22 mouse cellular contexts compared by ENCODE assay signal in genomic region chr7:80490351-80490750, GRCm38 (mm10). TPM values are rescaled to one million over a fixed set of nuclear protein-coding genes. Genes with fewer than 3 reads are reported as not detected.
A peak's percentile ranks its signal among the peaks of the same experiment; 100 is the strongest.
DNase-seq lines count a peak whose midpoint lies in the region; ATAC-seq and TF ChIP-seq lines count a peak whose summit lies in the region.
"Had no signal": no experiment of that assay in that cellular context is flagged by ENCODE, and none has a peak within 500 bp of the region (broad histone marks: within the 10 kb centered on the region; RNA-seq: fewer than 3 reads in every experiment).

No protein-coding gene starts in this region.

- ATAC-seq in liver, embryonic 13.5 days (ENCODE audit: low read depth), result no peak
- no peak for ATAC-seq in liver, postnatal 0 days
- ATAC-seq in midbrain, embryonic 11.5 days (ENCODE audit: low FRiP score), result no peak
- ATAC-seq in midbrain, embryonic 14.5 days (ENCODE audit: low FRiP score, low TSS enrichment), result no peak
- ATAC-seq: activated CD4-positive, CD25-positive, alpha-beta regulatory T cell, adult 4 months; forebrain, embryonic 13.5 days; forebrain, embryonic 15.5 days; forebrain, postnatal 0 days; Patski had no signal

- H3K4me3 ChIP-seq in liver, embryonic 13.5 days (replicated peaks), result no peak overlapping the region
- no peak overlapping the region for H3K4me3 ChIP-seq in liver, postnatal 0 days (ENCODE audit: low read depth, low read length)
- H3K4me3 ChIP-seq in midbrain, embryonic 11.5 days (ENCODE audit: low read depth, low read length), result no peak overlapping the region
- no peak overlapping the region for H3K4me3 ChIP-seq in midbrain, embryonic 14.5 days (replicated peaks; ENCODE audit: low read depth, low read length)
- H3K4me3 ChIP-seq: embryonic facial prominence, embryonic 13.5 days; forebrain, embryonic 13.5 days; forebrain, embryonic 15.5 days had no signal

- H3K9ac ChIP-seq in liver, embryonic 13.5 days, result no peak overlapping the region
- no peak overlapping the region for H3K9ac ChIP-seq in liver, postnatal 0 days (replicated peaks)
- H3K9ac ChIP-seq in midbrain, embryonic 11.5 days (ENCODE audit: low read length), result no peak overlapping the region
- no peak overlapping the region for H3K9ac ChIP-seq in midbrain, embryonic 14.5 days (replicated peaks; ENCODE audit: low read length)
- H3K9ac ChIP-seq: embryonic facial prominence, embryonic 13.5 days; forebrain, embryonic 13.5 days; forebrain, embryonic 15.5 days; forebrain, postnatal 0 days had no signal

- no peak for TF ChIP-seq CTCF in liver, postnatal 0 days (IDR thresholded peaks at IDR 0.05; ENCODE audit: low read depth)

- TF ChIP-seq EP300 in liver, postnatal 0 days (IDR thresholded peaks at IDR 0.05; ENCODE audit: low read depth), result no peak

- H3K27ac ChIP-seq in liver, embryonic 13.5 days, result peak overlapping the region; percentile 60
- no peak overlapping the region for H3K27ac ChIP-seq in liver, postnatal 0 days (ENCODE audit: low read depth)
- H3K27ac ChIP-seq in midbrain, embryonic 11.5 days (ENCODE audit: low read depth, low read length), result no peak overlapping the region
- H3K27ac ChIP-seq in midbrain, embryonic 14.5 days (replicated peaks; ENCODE audit: low read depth, low read length), result no peak overlapping the region
- H3K27ac ChIP-seq: embryonic facial prominence, embryonic 13.5 days; forebrain, embryonic 13.5 days; forebrain, embryonic 15.5 days had no signal

- no peaks in the 10 kb centered on the region for H3K9me3 ChIP-seq in liver, embryonic 13.5 days (replicated peaks)
- no peaks in the 10 kb centered on the region for H3K9me3 ChIP-seq in liver, postnatal 0 days (ENCODE audit: low read length)
- no peaks in the 10 kb centered on the region for H3K9me3 ChIP-seq in midbrain, embryonic 11.5 days (ENCODE audit: control insufficient read depth, low read length)
- no peaks in the 10 kb centered on the region for H3K9me3 ChIP-seq in midbrain, embryonic 14.5 days (ENCODE audit: control insufficient read depth, low read length)
- H3K9me3 ChIP-seq: embryonic facial prominence, embryonic 13.5 days; forebrain, embryonic 13.5 days; forebrain, embryonic 15.5 days; G1E had no signal

- DNase-seq in heart, adult 11 months, result peak; percentile 55
- no peak for DNase-seq in heart, adult 8-10 months (ENCODE audit: low spot score)
- no peak for DNase-seq in liver, embryonic 13.5 days
- DNase-seq in liver, postnatal 0 days, result no peak
- peak; percentile 61 for DNase-seq in midbrain, embryonic 11.5 days (ENCODE audit: low spot score, missing footprints)
- DNase-seq in midbrain, embryonic 14.5 days, result no peak
- no peak for DNase-seq in ovary, adult 18-20 months (ENCODE audit: low spot score)
- DNase-seq: adrenal gland, adult 8-10 months; adrenal gland, postnatal 14 days; adrenal gland, postnatal 36 days; cerebellum, adult 11-12 months; cerebellum, adult 2 months; cerebellum, adult 9-10 months; cerebellum, postnatal 10 days; cerebellum, postnatal 25 days; forebrain, postnatal 0 days had no signal

- H3K27me3 ChIP-seq in liver, embryonic 13.5 days, result no peaks in the 10 kb centered on the region
- H3K27me3 ChIP-seq in liver, postnatal 0 days (ENCODE audit: insufficient read depth, low read length), result no peaks in the 10 kb centered on the region
- no peaks in the 10 kb centered on the region for H3K27me3 ChIP-seq in midbrain, embryonic 11.5 days (ENCODE audit: control insufficient read depth, insufficient read depth, low read length)
- no peaks in the 10 kb centered on the region for H3K27me3 ChIP-seq in midbrain, embryonic 14.5 days (ENCODE audit: control insufficient read depth, insufficient read depth, low read length)
- H3K27me3 ChIP-seq: embryonic facial prominence, embryonic 13.5 days; forebrain, embryonic 13.5 days; forebrain, embryonic 15.5 days; Patski had no signal

- peaks cover 67% of the 10 kb centered on the region for H3K36me3 ChIP-seq in liver, embryonic 13.5 days
- peaks cover 40% of the 10 kb centered on the region for H3K36me3 ChIP-seq in liver, postnatal 0 days (replicated peaks; ENCODE audit: insufficient read depth, low read length)
- H3K36me3 ChIP-seq in midbrain, embryonic 11.5 days (ENCODE audit: control insufficient read depth, insufficient read depth, low read length), result 0 out of 2 replicates have a peak, but pooled peaks cover 2% of the 10 kb centered on the region
- H3K36me3 ChIP-seq in midbrain, embryonic 14.5 days (ENCODE audit: control insufficient read depth, insufficient read depth, low read length), result peaks cover 20% of the 10 kb centered on the region

- 93% methylated on average over 2 of the region's 2 CpGs for WGBS in liver, embryonic 13.5 days (ENCODE audit: insufficient replicate concordance)
- WGBS in liver, postnatal 0 days (ENCODE audit: insufficient replicate concordance), result 94% methylated on average over 2 of the region's 2 CpGs
- WGBS in midbrain, embryonic 11.5 days, result 99% methylated on average over 2 of the region's 2 CpGs
- 94% methylated on average over 2 of the region's 2 CpGs for WGBS in midbrain, embryonic 14.5 days

- peaks cover 32% of the 10 kb centered on the region for H3K4me1 ChIP-seq in liver, embryonic 13.5 days (replicated peaks)
- peaks cover 5% of the 10 kb centered on the region; the same call in 1 of the 2 replicates for H3K4me1 ChIP-seq in liver, postnatal 0 days (ENCODE audit: insufficient read depth)
- no peaks in the 10 kb centered on the region for H3K4me1 ChIP-seq in midbrain, embryonic 11.5 days (ENCODE audit: control insufficient read depth, insufficient read depth, low read length)
- no peaks in the 10 kb centered on the region for H3K4me1 ChIP-seq in midbrain, embryonic 14.5 days (ENCODE audit: control insufficient read depth, insufficient read depth, low read length)
- H3K4me1 ChIP-seq: embryonic facial prominence, embryonic 13.5 days; forebrain, embryonic 13.5 days; forebrain, embryonic 15.5 days had no signal

- H3K4me2 ChIP-seq in liver, embryonic 13.5 days, result no peak overlapping the region
- no peak overlapping the region for H3K4me2 ChIP-seq in liver, postnatal 0 days (ENCODE audit: low read depth, low read length)
- no peak overlapping the region for H3K4me2 ChIP-seq in midbrain, embryonic 11.5 days
- no peak overlapping the region for H3K4me2 ChIP-seq in midbrain, embryonic 14.5 days (ENCODE audit: low read length)
- H3K4me2 ChIP-seq: embryonic facial prominence, embryonic 13.5 days; forebrain, embryonic 13.5 days; forebrain, embryonic 15.5 days had no signal

RNA-seq across cellular contexts. Expression of gene Blm, which starts 44.6 kb away (rescaled TPM):
- 1 to 10 TPM in 2 of 4 experiments, under 1 TPM in 2; 0.57 to 1.7 (median 1.2) TPM for total RNA-seq in heart, adult 8-10 months (2022)
- polyA plus RNA-seq in liver, embryonic 13.5 days (2015; fragmentation: Nextera tagmentation; extraction: Ambion mirVana), result 29.7 and 34.0 TPM in 2 replicates
- polyA plus RNA-seq in liver, postnatal 0 days (2015; fragmentation: Nextera tagmentation; extraction: Ambion mirVana), result 8.1 and 11.8 TPM in 2 replicates
- 38.1 and 43.9 TPM in 2 replicates for polyA plus RNA-seq in midbrain, embryonic 11.5 days (2014; fragmentation: Nextera tagmentation; extraction: Ambion mirVana)
- 7.5 and 12.9 TPM in 2 replicates for polyA plus RNA-seq in midbrain, embryonic 14.5 days (2014; fragmentation: Nextera tagmentation; extraction: Ambion mirVana)

Comparison
In these comparisons a context has a peak if more than half of its experiments do, and no peak if none do; other contexts are left out.
1. DNase-seq: peak in heart, adult 11 months (single experiment) and midbrain, embryonic 11.5 days (single experiment); none in heart, adult 8-10 months (single experiment), liver, embryonic 13.5 days (single experiment), liver, postnatal 0 days (single experiment), midbrain, embryonic 14.5 days (single experiment) and ovary, adult 18-20 months (single experiment).